Mouse (Mus musculus) cerebellum, postnatal 25 days (tissue): ENCODE results near the gene Sec14l5.
A peak's percentile ranks its signal among the peaks of the same experiment; 100 is the strongest.

Experiments
- DNase-seq, 2 experiments: peaks; one replicate each; pipeline ENCODE4 v3.0.0; 2021; ENCODE audit warnings: mixed read lengths in 2 of 2

Sec14l5 gene

GRCm38 (mm10) chr16:5147037-5147385 lies at the start of gene Sec14l5:
Sec14l5 (plus strand) TSS chr16:5147109.
- DNase-seq: no peak

- peak; percentile 87 to 93 for DNase-seq
Measured at GRCm38 (mm10) chr16:5101000-5101399, 45.9 kb upstream of the Sec14l5 start.

- no peak for DNase-seq
Measured at GRCm38 (mm10) chr16:5109877-5110276, 37.0 kb upstream of the Sec14l5 start.

- no peak for DNase-seq
Measured at GRCm38 (mm10) chr16:5111021-5111420, 35.9 kb upstream of the Sec14l5 start.

- no peak for DNase-seq
Measured at GRCm38 (mm10) chr16:5113002-5113550, 33.8 kb upstream of the Sec14l5 start.

- DNase-seq: no peak
Measured at GRCm38 (mm10) chr16:5113582-5113981, 33.3 kb upstream of the Sec14l5 start.

GRCm38 (mm10) chr16:5119385-5119784 lies 27.5 kb upstream of the Sec14l5 start:
- DNase-seq: no peak

GRCm38 (mm10) chr16:5119845-5120244 lies 27.1 kb upstream of the Sec14l5 start:
- DNase-seq: no peak

GRCm38 (mm10) chr16:5123476-5123875 lies 23.4 kb upstream of the Sec14l5 start:
- DNase-seq: no peak

- DNase-seq: no peak
Measured at GRCm38 (mm10) chr16:5130196-5130595, 16.7 kb upstream of the Sec14l5 start.

- DNase-seq: no peak
Measured at GRCm38 (mm10) chr16:5130766-5131165, 16.1 kb upstream of the Sec14l5 start.

GRCm38 (mm10) chr16:5131251-5131922 lies 15.5 kb upstream of the Sec14l5 start:
- peak in 1 of 2 experiments; percentile 33 for DNase-seq

GRCm38 (mm10) chr16:5132401-5132801 lies 14.5 kb upstream of the Sec14l5 start, which contains the start of gene Ppl:
Ppl (minus strand) TSS chr16:5132421.
- DNase-seq: peak; percentile 55 to 78

- peak; percentile 69 to 78 for DNase-seq
Measured at GRCm38 (mm10) chr16:5134623-5135330, 12.1 kb upstream of the Sec14l5 start.

GRCm38 (mm10) chr16:5135551-5136261 lies 11.2 kb upstream of the Sec14l5 start:
- DNase-seq: no peak

- peak; percentile 26 to 52 for DNase-seq
Measured at GRCm38 (mm10) chr16:5136505-5136904, 10.4 kb upstream of the Sec14l5 start.

- no peak for DNase-seq
Measured at GRCm38 (mm10) chr16:5137006-5137540, 9.8 kb upstream of the Sec14l5 start.

GRCm38 (mm10) chr16:5139741-5140140 lies 7.2 kb upstream of the Sec14l5 start:
- peak; percentile 39 to 71 for DNase-seq

- peak; percentile 72 to 88 for DNase-seq
Measured at GRCm38 (mm10) chr16:5145570-5145969, 1.3 kb upstream of the Sec14l5 start.

- DNase-seq: peak; percentile 71 to 81
Measured at GRCm38 (mm10) chr16:5146367-5147036, 407 bp upstream of the Sec14l5 start.

GRCm38 (mm10) chr16:5150544-5150943 lies 3.6 kb downstream of the Sec14l5 start:
- DNase-seq: no peak

GRCm38 (mm10) chr16:5153299-5154026 lies 6.6 kb downstream of the Sec14l5 start:
- no peak for DNase-seq
